Mouse (Mus musculus) hindbrain, embryonic 11.5 days (tissue): ENCODE results near the gene Coq4. TPM values are rescaled to one million over a fixed set of nuclear protein-coding genes. Genes with fewer than 3 reads are reported as not detected.

Source experiments
- ATAC-seq: fragments of 200-750 bp; cut with Nextera tagmentation; 2 replicates; pipeline ENCODE4 v1.8.0; 2017; ENCODE audit warnings: mild to moderate bottlenecking, moderate TSS enrichment, moderate library complexity; ENCODE audit not compliant: low FRiP score
- DNase-seq: peaks from one replicate; pipeline ENCODE4 v3.0.0-alpha.2; 2015; ENCODE audit warnings: low spot score
- H3K27ac ChIP-seq: fragments of 300-500 bp; sonication (generic); 2 replicates; pipeline ENCODE4 v1.5.1; 2014; ENCODE audit warnings: mild to moderate bottlenecking, low read depth, low read length
- H3K27me3 ChIP-seq: fragments of 300-500 bp; sonication (generic); 2 replicates; pipeline ENCODE4 v1.6.1; 2014; ENCODE audit warnings: mild to moderate bottlenecking, low read length, moderate library complexity, mixed read lengths; ENCODE audit not compliant: control insufficient read depth, insufficient read depth
- H3K36me3 ChIP-seq: fragments of 300-500 bp; sonication (generic); 2 replicates; pipeline ENCODE4 v1.6.1; 2014; ENCODE audit warnings: mild to moderate bottlenecking, low read length, moderate library complexity, mixed read lengths; ENCODE audit not compliant: control insufficient read depth, insufficient read depth
- H3K4me1 ChIP-seq: fragments of 300-500 bp; sonication (generic); replicated peaks from 2 replicates; pipeline ENCODE4 v1.6.1; 2014; ENCODE audit warnings: low read length, mixed read lengths; ENCODE audit not compliant: control insufficient read depth, insufficient read depth
- H3K4me2 ChIP-seq: fragments of 300-500 bp; sonication (generic); replicated peaks from 2 replicates; pipeline ENCODE4 v1.6.1; 2014; ENCODE audit warnings: mild to moderate bottlenecking, low read depth, low read length
- H3K4me3 ChIP-seq: fragments of 300-500 bp; sonication (generic); 2 replicates; pipeline ENCODE4 v1.5.1; 2014; ENCODE audit warnings: low read depth, low read length
- H3K9ac ChIP-seq: fragments of 300-500 bp; sonication (generic); 2 replicates; pipeline ENCODE4 v1.6.1; 2014; ENCODE audit warnings: low read depth, low read length
- H3K9me3 ChIP-seq: fragments of 300-500 bp; sonication (generic); 2 replicates; pipeline ENCODE4 v1.6.1; 2016; ENCODE audit warnings: low read length; ENCODE audit not compliant: control insufficient read depth
- WGBS: fragments of 180-500 bp; shearing (Covaris S2); extraction: QIAGEN DNeasy Blood & Tissue Kit; methylation state at CpG from one replicate; pipeline ENCODE4 v1.1.7; 2014; 5-methylcytosine and 5-hydroxymethylcytosine counted together
- polyA plus RNA-seq: library from polyadenylated mRNA; unstranded; fragments of >200 nt; fragmentation: Nextera tagmentation; extraction: Ambion mirVana; gene quantifications from 2 replicates; pipeline ENCODE4 v1.2.1, GENCODE M21; 2014

The Coq4 gene
- polyA plus RNA-seq, result 37.7 and 39.7 TPM in 2 replicates

DNA sequence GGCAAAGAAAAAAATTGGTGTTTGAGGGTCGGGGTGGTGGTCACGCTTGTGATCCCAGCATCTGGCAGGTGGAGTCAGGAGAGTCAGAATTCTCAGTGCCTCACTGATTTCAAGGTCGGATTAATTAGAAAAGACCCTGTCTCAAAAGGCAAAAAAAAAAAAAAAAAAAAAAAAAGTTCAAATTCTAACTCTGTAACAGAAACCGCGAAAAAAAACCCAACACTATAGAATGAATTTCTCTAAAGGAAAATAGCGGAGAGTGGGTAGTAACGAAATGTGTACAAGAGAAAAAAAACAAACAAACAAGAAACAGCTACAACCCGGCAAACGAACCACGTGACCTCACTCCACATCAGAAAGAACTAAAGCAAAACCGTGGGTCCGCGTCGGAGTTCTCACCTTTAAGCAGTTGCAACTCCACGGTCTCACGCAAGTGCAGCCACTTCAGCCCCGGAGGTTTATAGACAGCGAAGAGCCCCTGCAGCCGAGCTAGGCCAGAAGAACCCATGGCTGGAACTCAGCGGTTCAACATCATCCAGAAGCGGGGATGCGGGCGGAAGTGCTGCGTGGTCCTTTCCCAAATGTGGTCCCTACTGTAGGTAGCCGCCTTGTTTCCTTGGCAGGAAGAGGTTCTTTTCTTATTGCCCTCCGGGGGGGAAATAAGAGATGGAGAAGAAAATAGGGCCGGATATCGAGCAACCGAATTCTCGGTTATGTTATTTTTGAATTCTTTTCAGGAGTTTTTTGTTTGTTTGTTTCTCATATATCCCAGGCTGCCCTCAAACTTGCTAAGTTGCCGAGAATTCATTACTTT is at the start of gene Coq4:
Gene Coq4, plus strand, starts transcription at position 390 of the 814 bp plus-strand sequence.
- H3K4me3 ChIP-seq, result peak within 1 kb of the TSS; percentile 65
- H3K27me3 ChIP-seq, result no peaks in the 10 kb centered on the region
- 0 out of 2 replicates have a peak, but pooled peaks cover 2% of the 10 kb centered on the region for H3K4me1 ChIP-seq
- 2% methylated on average over 31 of the region's 31 CpGs for WGBS
- no peak within 1 kb of the TSS for H3K27ac ChIP-seq
- ATAC-seq (peak; percentile 76), DNase-seq (peak; percentile 97)
- peak within 1 kb of the TSS; percentile 80 for H3K9ac ChIP-seq
- peaks cover 19% of the 10 kb centered on the region for H3K36me3 ChIP-seq
- H3K9me3 ChIP-seq, result no peaks in the 10 kb centered on the region
- H3K4me2 ChIP-seq, result peak within 1 kb of the TSS; percentile 79

DNA sequence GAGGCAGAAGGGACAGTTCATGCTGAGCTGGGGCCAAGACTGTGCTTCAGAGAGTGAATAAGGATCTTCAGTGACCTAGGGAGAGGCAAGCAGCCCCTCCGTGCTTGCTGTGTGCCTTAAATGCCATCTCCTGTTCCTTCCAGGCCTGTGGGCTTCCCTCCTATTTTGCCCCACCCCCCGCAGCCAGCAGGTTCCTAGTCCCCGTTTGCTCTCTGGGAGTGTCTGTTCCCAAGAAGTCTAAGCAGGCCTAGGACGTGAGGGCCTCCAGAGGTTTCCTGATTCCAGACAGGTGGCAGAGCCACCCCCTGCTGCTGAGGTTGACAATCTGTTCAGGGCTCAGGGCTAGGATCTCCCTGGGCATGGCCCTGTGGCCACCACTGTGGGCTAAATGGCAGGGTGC is 48.5 kb upstream of the Coq4 start:
- H3K4me3 ChIP-seq, result no peak overlapping the region
- H3K9ac ChIP-seq, result no peak overlapping the region
- H3K27ac ChIP-seq, result no peak overlapping the region
- no peaks in the 10 kb centered on the region for H3K4me1 ChIP-seq
- ATAC-seq, result no peak
- no peaks in the 10 kb centered on the region for H3K9me3 ChIP-seq
- H3K36me3 ChIP-seq, result peaks cover 11% of the 10 kb centered on the region
- no peak for DNase-seq
- H3K4me2 ChIP-seq, result no peak overlapping the region
- 66% methylated on average over 4 of the region's 4 CpGs for WGBS
- H3K27me3 ChIP-seq, result no peaks in the 10 kb centered on the region

DNA sequence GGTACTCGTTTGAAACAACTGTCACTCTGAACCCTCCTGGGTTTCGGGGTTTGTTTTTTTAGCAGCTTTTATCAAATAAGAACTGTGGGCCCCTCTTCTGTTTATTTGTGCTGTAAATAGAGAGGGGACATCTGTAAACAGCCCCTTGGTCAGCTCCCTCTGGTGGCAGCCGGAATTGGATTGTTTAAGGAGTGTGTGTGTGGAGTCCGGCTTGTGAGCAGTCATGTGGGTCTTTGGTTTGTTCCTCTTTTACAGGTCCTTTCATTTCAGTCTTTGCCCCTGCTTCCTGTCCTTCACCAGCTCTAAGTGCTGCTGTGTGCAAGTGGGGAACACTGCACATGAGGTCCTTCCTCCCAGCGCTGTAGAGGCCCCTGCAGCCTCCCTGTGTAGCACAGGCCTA is 47.9 kb upstream of the Coq4 start:
- Histone ChIP-seq H3K4me1 (no peaks in the 10 kb centered on the region), H3K4me3 (no peak overlapping the region), H3K9me3 (no peaks in the 10 kb centered on the region), H3K27ac (no peak overlapping the region), H3K36me3 (peaks cover 11% of the 10 kb centered on the region), H3K4me2 (no peak overlapping the region), H3K27me3 (no peaks in the 10 kb centered on the region), H3K9ac (no peak overlapping the region)
- ATAC-seq (no peak), DNase-seq (no peak)
- WGBS, result 77% methylated on average over 5 of the region's 5 CpGs

DNA sequence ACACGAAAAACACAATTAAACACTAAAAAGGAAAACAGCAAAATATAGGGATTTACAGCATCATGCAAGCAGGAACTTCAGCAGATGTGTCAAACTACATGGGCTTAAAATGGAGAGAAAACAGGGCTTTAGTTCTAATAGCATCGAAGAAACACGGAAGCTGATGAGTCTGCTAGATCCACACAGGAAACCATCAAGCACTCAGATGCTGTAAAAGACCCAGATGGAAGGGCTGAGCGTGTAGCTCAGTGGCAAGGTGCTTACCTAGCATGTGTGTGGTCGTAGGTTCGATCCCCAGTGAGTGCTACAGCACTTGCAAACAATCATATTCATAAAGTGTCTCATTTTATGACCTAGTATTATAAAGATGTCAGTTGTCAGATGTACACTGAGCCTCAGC is 46.1 kb upstream of the Coq4 start:
- no peaks in the 10 kb centered on the region for H3K9me3 ChIP-seq
- no peak overlapping the region for H3K9ac ChIP-seq
- DNase-seq, result no peak
- H3K36me3 ChIP-seq, result peaks cover 7% of the 10 kb centered on the region
- no peak overlapping the region for H3K4me3 ChIP-seq
- ATAC-seq, result no peak
- H3K4me2 ChIP-seq, result no peak overlapping the region
- peaks cover under 1% of the 10 kb centered on the region for H3K27me3 ChIP-seq
- 91% methylated on average over 6 of the region's 6 CpGs for WGBS
- H3K4me1 ChIP-seq, result no peaks in the 10 kb centered on the region
- no peak overlapping the region for H3K27ac ChIP-seq

DNA sequence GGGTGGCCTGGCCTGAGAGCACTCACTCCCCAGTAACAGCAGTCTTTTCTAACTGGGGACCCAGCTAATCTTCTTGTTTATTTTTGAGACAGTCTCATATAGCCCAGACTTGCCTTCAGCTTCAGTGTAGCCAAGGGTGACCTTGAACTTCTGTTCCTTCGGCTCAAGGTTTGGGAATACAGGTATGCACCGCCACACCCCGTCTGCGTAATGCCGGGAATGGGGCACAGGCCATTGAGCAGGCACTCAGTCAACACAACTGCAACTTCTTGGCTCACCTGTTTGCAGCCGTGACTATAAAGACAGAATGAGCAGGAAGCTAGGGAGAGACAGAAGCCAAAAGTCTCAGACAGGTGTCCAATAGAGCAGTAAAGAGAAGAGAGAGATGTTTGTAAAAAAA is 43.0 kb upstream of the Coq4 start:
- no peak for DNase-seq
- H3K27me3 ChIP-seq, result peaks cover 14% of the 10 kb centered on the region
- ATAC-seq, result no peak
- no peak overlapping the region for H3K4me2 ChIP-seq
- H3K36me3 ChIP-seq, result peaks cover 3% of the 10 kb centered on the region; the same call in 1 of the 2 replicates
- 91% methylated on average over 6 of the region's 6 CpGs for WGBS
- H3K4me3 ChIP-seq, result no peak overlapping the region
- peaks cover 6% of the 10 kb centered on the region for H3K4me1 ChIP-seq
- no peaks in the 10 kb centered on the region for H3K9me3 ChIP-seq
- no peak overlapping the region for H3K9ac ChIP-seq
- H3K27ac ChIP-seq, result no peak overlapping the region

DNA sequence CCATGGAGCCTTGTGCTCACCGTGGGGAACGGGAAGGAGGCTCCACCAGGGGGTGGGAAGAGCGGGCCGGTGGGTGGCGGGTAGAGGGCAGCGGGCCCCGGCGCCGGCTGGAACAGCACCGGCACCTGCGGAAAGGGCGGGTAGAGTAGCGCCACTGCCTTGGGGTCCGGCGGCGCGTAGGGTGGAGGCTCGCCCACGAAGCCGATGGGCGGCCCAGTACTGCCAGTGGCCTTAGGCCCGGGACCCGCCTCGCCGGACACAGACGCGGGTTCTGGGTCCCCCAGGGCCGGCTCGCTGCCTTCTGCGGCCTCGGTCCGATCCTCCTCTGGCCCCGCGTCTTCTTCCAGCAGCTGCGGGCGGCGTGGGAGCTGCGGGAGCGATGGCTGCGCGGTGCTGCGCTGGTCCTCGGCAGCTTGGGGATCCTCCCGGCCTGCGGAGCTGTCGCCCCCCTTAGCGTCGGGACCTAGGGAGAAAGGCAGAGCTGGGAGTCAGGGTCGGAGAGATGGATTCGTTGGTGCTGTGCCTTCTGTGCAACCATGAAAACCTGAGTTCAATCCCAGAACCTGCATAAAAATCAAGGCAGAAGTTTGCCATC is 40.0 kb upstream of the Coq4 start:
- no peak for ATAC-seq
- Histone ChIP-seq H3K9ac (peak overlapping the region; percentile 56), H3K4me3 (peak overlapping the region; percentile 33), H3K9me3 (no peaks in the 10 kb centered on the region), H3K27me3 (peaks cover 34% of the 10 kb centered on the region), H3K4me2 (peak overlapping the region; percentile 73), H3K36me3 (no peaks in the 10 kb centered on the region), H3K4me1 (peaks cover 11% of the 10 kb centered on the region), H3K27ac (no peak overlapping the region)
- peak; percentile 45 for DNase-seq
- WGBS, result 4% methylated on average over 50 of the region's 50 CpGs

DNA sequence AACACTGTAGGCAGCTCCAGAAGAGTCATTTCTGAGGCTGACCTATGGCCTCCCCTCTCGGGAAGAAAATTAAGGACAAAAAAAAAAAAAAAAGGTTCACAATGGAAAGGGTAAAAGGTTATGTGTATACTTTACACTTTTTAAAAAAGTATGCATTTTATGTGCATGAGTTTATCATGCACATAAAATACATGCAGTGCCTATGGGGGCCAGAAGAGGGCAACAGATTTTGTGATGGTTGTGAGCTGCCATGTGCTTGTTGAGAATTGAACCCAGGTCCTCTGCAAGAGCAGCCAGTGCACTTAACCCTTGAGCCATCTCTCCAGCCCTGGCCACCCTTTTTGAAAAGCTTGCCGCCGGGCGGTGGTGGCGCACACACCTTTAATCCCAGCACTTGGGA is 39.4 kb upstream of the Coq4 start:
- no peaks in the 10 kb centered on the region for H3K9me3 ChIP-seq
- 52% methylated on average over 5 of the region's 5 CpGs for WGBS
- no peak for ATAC-seq
- DNase-seq, result peak; percentile 45
- H3K36me3 ChIP-seq, result no peaks in the 10 kb centered on the region
- H3K4me2 ChIP-seq, result no peak overlapping the region
- H3K4me1 ChIP-seq, result peaks cover 11% of the 10 kb centered on the region
- no peak overlapping the region for H3K27ac ChIP-seq
- H3K4me3 ChIP-seq, result no peak overlapping the region
- H3K9ac ChIP-seq, result no peak overlapping the region
- H3K27me3 ChIP-seq, result peaks cover 37% of the 10 kb centered on the region

DNA sequence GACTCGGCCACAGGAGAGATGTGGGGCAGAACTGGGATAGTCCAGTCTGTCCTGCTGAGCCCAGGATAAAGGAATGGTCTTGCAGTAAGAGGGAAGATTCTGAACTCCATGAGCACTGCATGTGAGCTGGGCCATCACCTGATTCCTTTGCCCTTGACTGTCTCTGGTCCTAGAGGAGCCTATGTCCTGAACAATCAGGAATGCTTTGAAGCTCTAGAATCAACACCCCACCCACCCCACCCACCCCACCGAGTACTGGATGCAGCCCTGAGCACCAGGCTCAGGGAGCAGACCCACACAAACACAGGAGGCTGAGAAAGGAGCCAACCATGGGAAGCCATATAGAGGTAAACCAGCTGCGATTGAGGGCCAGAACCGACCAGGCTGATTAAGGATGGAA is 38.8 kb upstream of the Coq4 start:
- no peak overlapping the region for H3K4me2 ChIP-seq
- DNase-seq, result no peak

DNA sequence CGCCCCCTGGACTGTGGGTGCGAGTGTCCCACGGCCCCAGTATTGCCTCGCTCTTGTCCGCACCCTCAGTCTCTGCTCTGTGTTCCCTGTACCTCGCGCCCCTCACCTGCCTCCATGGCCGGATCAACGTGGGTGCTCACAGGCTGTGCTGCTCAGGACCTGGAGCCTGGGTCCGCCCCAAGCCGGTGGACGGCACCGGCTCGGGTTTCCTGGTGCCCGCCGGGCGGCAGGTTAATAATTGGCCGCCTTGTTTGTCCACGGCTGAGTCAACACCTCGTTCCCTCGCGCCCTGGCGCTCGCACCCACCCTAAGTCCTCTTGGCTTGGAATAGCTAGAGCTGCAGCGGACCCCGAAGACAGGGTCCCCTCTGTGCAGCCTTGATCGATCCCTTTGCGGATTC is 35.8 kb upstream of the Coq4 start, which contains the start of gene Gm13420:
Gene Gm13420, minus strand, starts transcription at position 189 of the 400 bp plus-strand sequence.
- H3K4me1 ChIP-seq, result peaks cover 11% of the 10 kb centered on the region
- peak within 1 kb of the TSS; percentile 6; the same call in 1 of the 2 replicates for H3K4me3 ChIP-seq
- ATAC-seq (no peak), DNase-seq (peak; percentile 27)
- no peaks in the 10 kb centered on the region for H3K9me3 ChIP-seq
- no peak within 1 kb of the TSS for H3K27ac ChIP-seq
- 7% methylated on average over 26 of the region's 28 CpGs for WGBS
- peak within 1 kb of the TSS; percentile 29 for H3K4me2 ChIP-seq
- H3K36me3 ChIP-seq, result no peaks in the 10 kb centered on the region
- H3K9ac ChIP-seq, result peak within 1 kb of the TSS; percentile 11; the same call in 1 of the 2 replicates
- peaks cover 37% of the 10 kb centered on the region for H3K27me3 ChIP-seq

More for the DNA sequence above, 38.8 kb upstream of the Coq4 start:
- WGBS, result 71% methylated on average over 4 of the region's 4 CpGs
- H3K36me3 ChIP-seq, result no peaks in the 10 kb centered on the region
- H3K4me1 ChIP-seq, result peaks cover 11% of the 10 kb centered on the region
- H3K27me3 ChIP-seq, result peaks cover 40% of the 10 kb centered on the region
- H3K9me3 ChIP-seq, result no peaks in the 10 kb centered on the region
- H3K27ac ChIP-seq, result no peak overlapping the region
- no peak overlapping the region for H3K9ac ChIP-seq
- no peak overlapping the region for H3K4me3 ChIP-seq
- no peak for ATAC-seq
